Mouse (Mus musculus) megakaryocyte, adult 5-6 weeks (primary cell): ENCODE data around the gene Hmgb4. TPM values are rescaled to one million over a fixed set of nuclear protein-coding genes. Genes with fewer than 3 reads are reported as not detected.

ENCODE experiments used
- ATAC-seq: 2 replicates; pipeline ENCODE4 v1.8.0; 2016; ENCODE audit warnings: mild to moderate bottlenecking, inconsistent platforms; ENCODE audit not compliant: poor library complexity, severe bottlenecking
- total RNA-seq, 2 experiments: library from RNA; stranded (forward) in 1 of 2; stranded (reverse) in 1 of 2; fragments of 153-499, 151-499 nt in 1 of 2; fragments of 221-1000, 200-1000 nt in 1 of 2; gene quantifications; 2 replicates each; pipeline versions ENCODE4 v1.2.3 to v1.2.4; 2015 to 2017

Hmgb4 gene
- total RNA-seq, 2 experiments from 2014 or later = not detected

DNA sequence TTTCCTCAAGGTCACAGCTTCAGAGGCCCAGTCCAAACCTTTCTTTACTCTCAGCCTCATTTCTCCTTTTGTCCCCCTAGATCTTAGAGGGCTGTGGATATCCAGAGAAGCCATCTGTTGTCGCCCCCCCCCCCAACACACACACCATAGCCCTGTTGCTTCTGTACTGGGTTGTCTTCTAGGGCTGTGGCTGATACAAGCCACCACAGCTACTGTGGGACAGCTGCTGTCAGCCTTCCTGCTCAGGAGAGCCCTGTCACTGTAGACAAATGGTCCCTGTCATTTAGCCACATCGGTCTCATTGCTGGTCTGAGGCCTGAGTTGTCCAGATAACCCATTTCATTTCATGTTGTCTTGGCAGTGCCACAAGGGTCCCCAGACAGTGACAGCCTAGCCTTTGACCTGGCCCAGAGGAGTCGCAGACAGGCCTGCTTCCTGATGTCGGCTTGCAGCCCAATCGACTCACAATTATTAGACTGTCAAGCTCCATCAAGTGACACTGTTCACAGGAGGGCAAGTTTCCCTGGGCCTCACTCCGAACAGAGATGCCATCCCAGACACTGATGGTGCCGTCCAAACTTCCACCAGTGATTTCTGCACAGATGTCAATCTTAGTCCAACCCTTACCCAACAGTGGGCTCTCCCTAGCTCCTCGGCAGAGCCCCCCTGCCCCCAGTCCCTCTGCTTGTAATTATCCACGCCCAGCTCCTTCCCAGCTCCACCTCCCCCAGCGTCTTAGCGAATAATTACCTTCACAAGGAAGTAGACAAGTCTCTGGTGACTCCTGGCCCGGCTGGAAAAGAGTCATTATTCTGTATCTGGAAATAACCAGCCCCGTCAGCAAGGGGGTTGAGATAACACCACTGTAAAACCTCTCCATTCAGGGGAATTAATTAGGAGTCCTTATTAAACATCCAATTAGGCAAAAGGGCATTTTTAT is 33.1 kb downstream of the Hmgb4 start:
- no peak for ATAC-seq

DNA sequence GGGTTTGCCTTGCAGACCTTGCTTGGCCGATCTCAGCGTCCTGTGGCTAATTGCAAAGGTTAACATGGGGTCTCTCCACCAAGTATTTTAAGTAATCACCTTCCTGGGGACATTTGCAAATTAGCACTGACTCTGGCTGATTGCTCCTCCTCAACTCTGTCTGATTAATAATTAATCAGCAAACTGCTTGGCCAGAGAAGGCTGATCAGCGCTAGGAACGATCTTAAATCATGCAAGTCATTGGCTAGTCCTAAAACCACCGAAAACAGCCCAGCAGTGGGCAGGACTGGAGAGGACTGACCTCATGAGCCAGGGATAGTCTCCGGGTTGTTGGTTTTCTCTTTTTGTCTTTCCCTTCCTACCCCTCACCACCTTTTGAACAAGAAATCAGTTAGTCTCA is 36.3 kb downstream of the Hmgb4 start:
- ATAC-seq = no peak

DNA sequence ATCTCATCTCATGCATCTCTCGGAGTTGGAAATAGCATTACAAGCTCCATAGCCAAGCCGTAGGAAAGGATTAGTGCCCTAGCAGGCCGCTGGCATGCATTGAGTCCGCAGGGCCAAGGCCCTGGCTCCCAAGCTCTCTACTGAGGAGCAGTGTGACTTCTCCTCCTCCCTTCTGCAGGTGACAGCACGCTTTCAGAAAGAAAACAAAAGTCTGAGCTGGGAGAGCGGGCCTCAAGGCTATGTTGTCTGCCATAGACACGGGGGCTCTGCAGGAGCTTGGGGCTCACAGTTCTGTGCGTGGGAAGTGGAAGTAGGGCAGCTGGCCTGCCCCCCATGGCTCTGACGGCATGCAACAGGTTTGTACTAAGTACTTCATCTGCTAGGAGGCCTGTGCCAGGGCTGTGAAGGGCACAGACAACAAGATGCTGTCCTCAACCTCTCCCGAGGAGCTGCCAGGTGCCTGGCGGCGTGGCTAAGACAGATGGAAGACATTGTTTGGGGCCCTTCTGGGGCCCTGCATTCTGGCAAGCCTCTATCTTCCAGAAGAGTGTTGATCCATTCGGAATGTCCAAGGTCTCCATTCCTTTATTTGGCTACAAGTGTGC is 42.7 kb downstream of the Hmgb4 start:
- no peak for ATAC-seq
